Mouse (Mus musculus) C2C12 (cell line): ENCODE data around the gene Rhebl1. TPM values are rescaled to one million over a fixed set of nuclear protein-coding genes. Genes with fewer than 3 reads are reported as not detected.

ENCODE experiments used
- H3K27me3 ChIP-seq: one replicate; pipeline ENCODE4 v1.6.1; 2011; ENCODE audit not compliant: control insufficient read depth, insufficient read depth, insufficient read length
- H3K36me3 ChIP-seq: one replicate; pipeline ENCODE4 v1.6.1; 2011; ENCODE audit not compliant: control insufficient read depth, insufficient read depth
- H3K4me3 ChIP-seq: one replicate; pipeline ENCODE4 v1.5.1; 2011; ENCODE audit warnings: mild to moderate bottlenecking, control low read depth; ENCODE audit not compliant: poor library complexity, insufficient read depth, severe bottlenecking
- H3K79me2 ChIP-seq: one replicate; pipeline ENCODE4 v1.6.1; 2011; ENCODE audit not compliant: control insufficient read depth, insufficient read depth
- H3K79me3 ChIP-seq: one replicate; pipeline ENCODE4 v1.6.1; 2011; ENCODE audit warnings: low read depth, control low read depth
- H3ac ChIP-seq: one replicate; pipeline ENCODE3; 2011; ENCODE audit warnings: low read depth; ENCODE audit not compliant: control insufficient read depth, insufficient read length
- CEBPB ChIP-seq: IDR thresholded peaks from one replicate; pipeline ENCODE4 v1.6.1; 2011; ENCODE audit warnings: low read depth, mild to moderate bottlenecking, control low read depth, moderate library complexity
- CTCF ChIP-seq: IDR thresholded peaks from one replicate; pipeline ENCODE4 v1.5.1; 2011; ENCODE audit not compliant: control insufficient read depth, insufficient read depth, insufficient read length
- FOSL1 ChIP-seq: IDR thresholded peaks from one replicate; pipeline ENCODE4 v1.8.0; 2011; ENCODE audit warnings: mild to moderate bottlenecking, low read length; ENCODE audit not compliant: poor library complexity, insufficient read depth, severe bottlenecking
- MAX ChIP-seq: IDR thresholded peaks from one replicate; pipeline ENCODE4 v1.6.1; 2011; ENCODE audit warnings: mild to moderate bottlenecking, control low read depth
- MYOD1 ChIP-seq: IDR thresholded peaks from one replicate; pipeline ENCODE4 v1.6.1; 2011; ENCODE audit warnings: low read depth; ENCODE audit not compliant: control insufficient read depth, insufficient read length
- MYOG ChIP-seq: IDR thresholded peaks from one replicate; pipeline ENCODE4 v1.6.1; 2011; ENCODE audit not compliant: control insufficient read depth, insufficient read length; ENCODE audit errors: extremely low read depth
- USF1 ChIP-seq: IDR thresholded peaks from one replicate; pipeline ENCODE4 v1.6.1; 2011; ENCODE audit warnings: low read depth, mild to moderate bottlenecking, control low read depth, moderate library complexity
- polyA plus RNA-seq: library from polyadenylated mRNA; unstranded; fragments of >200 nt; fragmentation: generic; extraction: Trizol; gene quantifications from one replicate; pipeline ENCODE4 v1.2.1, GENCODE M21; 2012; ENCODE audit warnings: missing spikeins

Gene Rhebl1
- polyA plus RNA-seq, 1 experiment = 9.7 TPM

DNA sequence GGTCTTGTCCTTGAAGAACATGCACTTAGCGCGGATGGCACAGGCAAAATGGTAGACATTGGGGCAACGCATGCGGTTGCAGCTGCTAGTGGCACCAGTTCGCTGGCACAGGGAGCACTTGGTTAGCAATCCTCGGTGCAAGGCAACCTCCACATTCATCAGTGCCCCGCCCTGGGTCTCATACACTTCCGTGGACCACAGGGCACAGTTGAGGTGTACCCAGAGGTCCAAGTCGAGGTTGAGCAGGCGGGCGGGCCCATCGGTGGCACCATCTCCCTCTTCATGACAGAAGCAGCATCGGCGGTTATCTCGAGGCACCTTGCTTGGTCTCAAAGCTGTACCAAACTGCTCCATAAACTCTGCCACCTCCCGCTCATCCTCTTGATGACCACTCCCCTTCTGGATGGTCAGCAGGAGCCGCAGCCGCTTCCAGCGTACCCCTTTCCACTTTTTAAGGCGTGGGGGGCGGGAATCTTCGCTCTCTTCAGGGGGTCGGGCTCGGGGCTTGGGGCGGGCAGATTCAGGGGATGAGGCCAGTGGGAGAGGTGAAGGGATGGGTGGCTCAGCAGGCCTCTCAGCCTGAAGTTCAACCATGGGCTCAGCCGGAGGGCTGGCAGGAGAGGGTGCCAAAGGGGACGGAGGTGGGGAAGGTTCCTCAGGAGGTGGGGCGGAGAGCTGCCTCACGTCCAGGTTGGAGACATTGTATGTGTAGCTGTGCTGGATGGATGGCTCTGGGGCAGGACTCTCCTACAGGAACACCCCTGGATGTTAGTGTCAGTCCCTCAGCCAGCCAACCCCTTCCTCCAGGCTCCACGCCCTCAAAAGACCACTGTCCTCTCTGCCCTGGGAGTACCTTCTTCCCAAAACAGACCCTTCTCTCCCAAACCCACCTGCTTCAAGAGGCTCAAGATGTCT, 54.4 kb downstream of the Rhebl1 start:
- no peaks in the 10 kb centered on the region for H3K79me3 ChIP-seq
- H3K4me3 ChIP-seq = no peak overlapping the region
- H3K79me2 ChIP-seq = peaks cover 30% of the 10 kb centered on the region
- H3K27me3 ChIP-seq = no peaks in the 10 kb centered on the region
- no peak overlapping the region for H3ac ChIP-seq
- H3K36me3 ChIP-seq = peaks cover 99% of the 10 kb centered on the region
- TF ChIP-seq MYOD1 (no peak), CEBPB (no peak), FOSL1 (no peak), USF1 (no peak), CTCF (no peak), MYOG (no peak), MAX (no peak)

- H3K79me2 ChIP-seq = peaks cover 24% of the 10 kb centered on the region
- no peaks in the 10 kb centered on the region for H3K79me3 ChIP-seq
- TF ChIP-seq MYOD1 = no peak
- TF ChIP-seq FOSL1 = no peak
- TF ChIP-seq MAX = no peak
- TF ChIP-seq USF1 = no peak
- no peak for TF ChIP-seq CEBPB
- no peak for TF ChIP-seq MYOG
- no peak for TF ChIP-seq CTCF
- H3K27me3 ChIP-seq = no peaks in the 10 kb centered on the region
- H3K36me3 ChIP-seq = peaks cover 99% of the 10 kb centered on the region
- no peak overlapping the region for H3ac ChIP-seq
- no peak overlapping the region for H3K4me3 ChIP-seq
Measured at GRCm38 (mm10) chr15:98839161-98839560, 55.2 kb downstream of the Rhebl1 start.

DNA sequence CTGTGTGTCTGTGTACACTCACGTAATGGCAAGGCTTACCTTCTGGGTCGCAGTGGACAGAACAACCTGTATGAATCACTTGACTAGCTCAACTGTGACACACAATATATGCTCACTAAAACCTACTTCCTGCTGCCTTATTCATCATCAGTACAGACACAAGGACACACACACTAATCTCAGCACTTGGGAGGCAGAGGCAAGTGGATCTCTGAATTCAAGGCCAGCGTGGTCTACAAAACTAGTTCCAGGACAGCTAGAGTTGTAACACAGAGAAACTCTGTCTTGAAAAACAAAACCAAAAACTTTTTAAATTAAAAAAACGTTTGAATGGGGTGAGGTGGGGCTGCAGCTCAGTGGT, 56.6 kb downstream of the Rhebl1 start:
- Histone ChIP-seq H3ac (no peak overlapping the region), H3K79me3 (no peaks in the 10 kb centered on the region), H3K36me3 (peaks cover 95% of the 10 kb centered on the region), H3K79me2 (peaks cover 20% of the 10 kb centered on the region), H3K4me3 (no peak overlapping the region), H3K27me3 (no peaks in the 10 kb centered on the region)
- no peak for TF ChIP-seq USF1
- no peak for TF ChIP-seq CTCF
- TF ChIP-seq MYOG = no peak
- no peak for TF ChIP-seq MYOD1
- no peak for TF ChIP-seq FOSL1
- no peak for TF ChIP-seq MAX
- no peak for TF ChIP-seq CEBPB

DNA sequence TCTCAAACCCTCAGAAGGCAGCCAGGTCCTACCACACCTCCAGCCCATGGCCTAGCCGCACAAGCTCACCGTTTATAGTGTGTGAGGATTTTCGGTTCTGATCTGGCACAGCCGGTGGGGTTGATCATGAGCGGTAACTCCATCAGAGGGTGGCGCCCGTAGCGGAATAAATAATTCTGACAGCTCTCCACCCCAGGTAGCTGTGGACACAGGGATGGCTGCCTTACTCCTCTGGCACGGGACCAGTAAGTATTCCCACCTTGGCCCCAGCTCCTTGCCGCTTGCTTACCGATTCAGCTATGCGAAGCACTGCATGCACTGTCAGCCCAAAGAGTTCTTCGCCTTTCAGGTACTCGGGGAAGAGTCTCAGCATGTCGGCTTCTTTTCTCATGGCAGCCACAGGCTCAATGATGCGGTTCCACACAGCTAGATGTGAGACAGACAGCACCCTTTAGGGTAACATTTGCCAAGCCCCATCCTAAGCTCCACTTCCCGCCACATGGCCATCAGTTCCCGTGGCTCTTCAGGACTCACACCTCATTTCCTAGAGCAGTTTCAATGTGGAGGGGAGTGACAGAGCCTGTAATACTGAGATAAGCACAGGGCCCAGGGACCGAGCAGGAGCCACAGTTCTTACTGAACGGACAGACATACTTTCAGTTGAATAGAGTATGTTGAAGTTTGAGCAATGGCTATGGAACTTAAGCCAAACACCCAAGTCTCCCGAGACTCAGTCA, 57.2 kb downstream of the Rhebl1 start:
- Histone ChIP-seq H3K79me3 (no peaks in the 10 kb centered on the region), H3K36me3 (peaks cover 90% of the 10 kb centered on the region), H3K79me2 (peaks cover 20% of the 10 kb centered on the region), H3ac (no peak overlapping the region), H3K27me3 (no peaks in the 10 kb centered on the region), H3K4me3 (no peak overlapping the region)
- TF ChIP-seq CEBPB (no peak), MAX (no peak), MYOD1 (no peak), CTCF (no peak), MYOG (no peak), FOSL1 (no peak), USF1 (no peak)

- peaks cover 1% of the 10 kb centered on the region for H3K79me3 ChIP-seq
- peaks cover 28% of the 10 kb centered on the region for H3K79me2 ChIP-seq
- H3K27me3 ChIP-seq = no peaks in the 10 kb centered on the region
- H3K36me3 ChIP-seq = peaks cover 71% of the 10 kb centered on the region
- H3ac ChIP-seq = no peak overlapping the region
- no peak for TF ChIP-seq FOSL1
- no peak for TF ChIP-seq MYOD1
- TF ChIP-seq CEBPB = no peak
- no peak for TF ChIP-seq CTCF
- no peak for TF ChIP-seq MYOG
- TF ChIP-seq USF1 = no peak
- TF ChIP-seq MAX = no peak
- H3K4me3 ChIP-seq = no peak overlapping the region
Measured at GRCm38 (mm10) chr15:98835291-98835690, 59.0 kb downstream of the Rhebl1 start.
